Mouse (Mus musculus) embryonic fibroblast, embryonic 13.5 days (primary cell): ENCODE results near the gene Kcnj14.

Source experiments
- CTCF ChIP-seq: IDR thresholded peaks from 2 replicates; pipeline ENCODE4 v1.5.1; 2011; ENCODE audit warnings: mild to moderate bottlenecking, control low read depth, low read length, moderate library complexity, borderline replicate concordance; ENCODE audit not compliant: insufficient read depth
- POLR2A ChIP-seq: IDR thresholded peaks from 2 replicates; pipeline ENCODE4 v1.6.1; 2011; ENCODE audit warnings: low read depth, mild to moderate bottlenecking, control low read depth, low read length, moderate library complexity

DNA sequence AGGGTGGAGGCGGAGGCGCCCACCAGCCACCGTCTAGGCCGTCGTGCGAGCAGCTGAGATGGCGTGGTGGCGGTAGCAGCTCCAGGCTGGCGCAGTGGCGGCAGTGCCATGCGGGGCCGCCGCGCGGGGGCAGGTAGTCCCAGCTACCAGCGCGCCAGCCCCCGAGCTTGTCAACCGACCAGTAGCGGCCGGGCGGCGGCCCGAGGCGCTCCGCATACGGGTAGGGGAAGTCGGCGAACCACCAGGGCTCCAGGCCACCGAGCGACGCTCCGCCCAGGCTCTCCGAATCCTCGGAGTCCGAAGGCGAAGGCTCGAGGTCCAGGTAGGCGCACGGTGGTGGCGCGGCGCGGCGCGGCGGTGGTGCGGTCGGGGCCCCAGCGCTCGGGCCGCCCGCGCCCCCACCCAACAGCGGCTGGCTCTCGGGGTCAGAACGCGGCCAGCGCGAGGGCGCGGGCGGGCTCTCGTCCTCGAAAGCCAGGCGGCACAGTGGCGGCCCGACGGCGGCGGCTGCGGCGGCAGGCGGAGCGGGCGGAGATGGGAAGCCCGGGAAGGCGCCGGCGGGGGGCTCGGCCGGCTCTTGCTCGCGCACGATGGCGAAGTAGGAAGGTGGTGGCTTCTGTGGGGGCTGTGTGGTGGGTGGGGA lies 8.7 kb upstream of the Kcnj14 start:
- TF ChIP-seq CTCF, result no peak
- no peak for TF ChIP-seq POLR2A
